Mouse (Mus musculus) ovary, postnatal 10 days (tissue): ENCODE measurements around the gene Rnf182.

Source experiments
- DNase-seq: peaks from one replicate; pipeline ENCODE4 v3.0.0; 2022; ENCODE audit warnings: low spot score

Gene Rnf182

GRCm38 (mm10) chr13:43615577-43616254 lies at the start of gene Rnf182:
TSS of gene Rnf182 (plus strand) at chr13:43615710.
- peak; percentile 52 for DNase-seq

GRCm38 (mm10) chr13:43566184-43566583 lies 49.3 kb upstream of the Rnf182 start:
- DNase-seq = no peak

- DNase-seq = no peak
Observed at GRCm38 (mm10) chr13:43567141-43567891, 48.2 kb upstream of the Rnf182 start.

DNA sequence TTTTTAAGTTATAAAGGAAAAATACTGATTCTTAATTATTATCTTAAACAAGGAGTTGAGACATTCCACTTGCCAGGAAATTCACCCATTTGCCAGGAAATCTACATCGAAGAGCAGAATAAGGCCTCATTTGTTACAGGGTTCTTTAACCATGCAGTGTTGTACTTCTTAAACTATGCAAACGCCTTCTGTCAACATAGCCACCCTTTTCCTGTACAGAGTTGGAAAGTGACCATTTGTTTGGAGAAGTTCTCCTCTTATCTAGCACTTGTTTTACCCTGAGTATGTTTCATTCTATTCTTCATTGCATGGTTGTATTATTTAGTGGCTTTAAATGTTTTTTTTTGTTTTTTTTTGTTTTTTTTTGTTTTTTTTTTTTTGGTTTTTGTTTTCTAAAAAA lies 41.5 kb upstream of the Rnf182 start:
- DNase-seq = no peak

GRCm38 (mm10) chr13:43575431-43575830 lies 40.1 kb upstream of the Rnf182 start:
- DNase-seq = no peak

DNA sequence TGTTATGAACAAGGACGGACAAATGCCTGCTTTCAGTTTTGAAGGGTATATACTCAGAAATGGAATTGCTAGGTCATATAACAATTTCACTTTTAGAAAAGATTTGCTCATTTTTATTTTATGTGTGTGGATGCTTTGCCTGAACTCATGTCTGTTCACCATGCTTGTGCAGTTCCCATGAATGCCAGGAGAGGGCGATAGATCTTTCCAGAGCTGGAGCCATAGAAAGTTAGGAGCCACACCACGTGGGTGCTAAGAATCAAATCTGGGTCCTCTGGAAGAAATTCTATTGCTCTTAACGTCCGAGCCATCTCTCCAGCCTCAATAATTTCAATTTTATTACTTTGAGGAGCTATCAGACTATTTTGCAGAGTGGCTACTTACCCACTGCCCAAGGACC lies 38.3 kb upstream of the Rnf182 start:
- DNase-seq = no peak

GRCm38 (mm10) chr13:43577766-43578165 lies 37.7 kb upstream of the Rnf182 start:
- DNase-seq = no peak

GRCm38 (mm10) chr13:43579740-43580139 lies 35.8 kb upstream of the Rnf182 start:
- DNase-seq = no peak

GRCm38 (mm10) chr13:43580661-43581060 lies 34.8 kb upstream of the Rnf182 start:
- no peak for DNase-seq

DNA sequence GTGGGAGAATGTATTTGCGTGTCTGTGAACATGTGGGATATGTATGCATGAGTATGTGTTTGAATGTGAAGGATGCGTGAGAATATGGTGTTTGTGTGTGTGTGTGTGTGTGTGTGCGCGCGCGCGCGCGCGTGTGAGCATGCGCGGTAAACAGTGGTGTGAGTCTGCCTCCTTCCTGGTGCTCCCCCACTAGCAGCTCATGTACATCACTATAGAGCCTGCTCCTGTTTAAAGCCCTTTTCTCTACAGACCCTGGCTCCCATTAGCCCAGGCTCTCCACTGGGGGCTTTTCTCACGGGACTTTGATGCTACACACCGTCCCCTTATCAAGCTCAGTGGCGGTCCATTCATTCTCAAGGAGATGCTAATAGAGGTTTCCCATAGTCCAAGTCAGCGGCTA lies 32.5 kb upstream of the Rnf182 start:
- no peak for DNase-seq

DNA sequence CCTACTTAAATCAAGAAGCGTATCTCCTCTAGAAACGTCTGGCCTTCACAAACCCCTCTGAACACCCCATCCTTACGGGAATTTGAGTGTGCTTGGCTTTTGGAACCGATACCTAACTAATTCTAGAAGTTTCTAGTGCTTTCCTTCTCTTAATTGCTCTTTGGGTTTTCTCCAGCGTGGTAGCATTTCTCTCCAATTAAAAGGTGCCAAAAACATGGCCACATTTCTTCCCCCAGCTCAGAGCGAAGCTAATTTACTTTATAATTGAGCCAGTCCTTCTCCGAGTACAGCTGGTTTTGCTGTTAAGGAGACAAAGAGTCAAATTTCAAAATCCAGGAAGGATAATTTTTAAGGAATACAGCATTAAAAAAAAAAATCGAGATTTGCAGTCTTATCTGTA lies 32.0 kb upstream of the Rnf182 start:
- no peak for DNase-seq

DNA sequence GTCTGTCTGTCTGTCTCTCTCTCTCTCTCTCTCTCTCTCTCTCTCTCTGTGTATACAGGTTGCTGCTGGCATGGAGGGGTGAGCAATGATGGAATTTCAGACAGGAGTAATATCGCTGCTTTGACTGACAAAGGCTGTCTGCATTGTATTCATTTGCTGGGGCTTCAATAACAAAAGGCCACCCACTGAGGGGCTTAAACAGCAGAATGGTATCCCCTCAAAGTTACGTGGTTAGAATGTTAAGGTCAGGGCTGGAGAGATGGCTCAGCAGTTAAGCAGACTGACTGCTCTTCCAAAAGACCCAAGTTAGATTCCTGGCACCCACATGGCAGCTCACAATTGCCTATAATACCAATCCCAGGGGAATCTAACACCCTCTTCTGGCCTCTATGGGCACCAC lies 30.2 kb upstream of the Rnf182 start:
- DNase-seq = no peak

- no peak for DNase-seq
Observed at GRCm38 (mm10) chr13:43586966-43587365, 28.5 kb upstream of the Rnf182 start.

DNA sequence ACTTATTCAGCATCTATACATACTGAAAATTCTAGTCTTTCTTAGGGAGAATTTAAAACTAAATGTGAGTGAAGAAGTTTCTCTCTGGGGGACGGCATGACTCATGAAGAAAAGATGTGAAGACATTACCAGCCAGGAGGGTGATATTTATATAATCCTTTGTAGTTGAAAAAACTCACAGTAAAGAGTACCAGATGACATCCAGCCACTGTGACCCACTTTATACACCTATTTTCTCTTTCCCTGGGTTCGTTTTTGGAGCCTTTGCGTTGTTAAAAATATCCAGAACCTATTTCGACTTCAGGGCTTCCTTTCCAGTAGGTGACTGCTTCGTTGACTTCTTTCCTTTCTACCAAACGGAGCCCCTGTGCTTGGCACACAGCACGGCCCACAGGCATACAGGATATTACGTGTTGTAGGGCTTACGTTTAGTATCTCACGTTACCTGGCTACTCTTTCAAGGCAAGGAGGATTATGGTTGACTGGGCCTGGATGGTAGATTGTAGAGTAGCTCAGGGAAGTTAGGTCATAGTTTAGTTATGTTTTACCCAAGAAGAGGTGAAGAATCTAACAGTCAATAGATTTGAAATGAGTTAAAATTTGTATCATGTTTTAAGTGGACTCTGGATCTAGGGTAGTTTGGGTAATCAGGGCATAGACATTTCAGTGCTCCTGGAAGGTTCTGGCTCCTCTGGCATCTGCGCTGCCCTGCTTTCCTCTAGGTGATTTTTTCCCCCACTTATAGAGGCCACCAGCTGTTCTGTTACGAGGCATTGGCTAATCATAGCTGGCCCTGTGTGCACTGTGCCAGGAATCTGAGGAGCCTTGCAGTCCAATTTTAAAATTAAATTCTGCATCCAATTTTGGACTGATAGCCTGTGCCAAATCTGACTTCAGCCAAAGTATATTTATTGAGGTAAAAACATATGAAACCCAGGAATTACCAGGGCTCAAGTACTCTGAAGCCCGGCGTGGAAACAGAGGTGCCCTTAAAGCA lies 27.4 kb upstream of the Rnf182 start:
- DNase-seq = no peak

GRCm38 (mm10) chr13:43591828-43592680 lies 23.5 kb upstream of the Rnf182 start:
- no peak for DNase-seq

DNA sequence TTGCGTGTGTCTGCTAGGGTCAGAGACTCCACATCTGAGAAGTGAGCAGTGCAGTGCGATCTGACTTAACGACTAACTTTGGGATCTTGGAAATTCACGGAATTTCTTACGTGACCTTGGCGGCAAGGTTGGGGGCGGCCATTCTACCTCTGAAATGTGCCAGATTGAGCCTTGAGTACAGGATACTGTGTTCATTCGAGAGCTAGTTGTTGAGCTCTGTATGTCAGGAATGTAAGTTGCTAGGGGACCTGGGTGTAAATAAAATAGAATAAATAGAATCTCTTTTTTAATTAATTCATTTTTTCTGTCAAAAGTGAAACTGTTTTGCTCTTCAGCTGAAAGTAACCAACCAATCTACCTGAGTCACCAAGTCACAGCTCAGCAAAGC lies 22.8 kb upstream of the Rnf182 start:
- no peak for DNase-seq

GRCm38 (mm10) chr13:43595896-43596295 lies 19.6 kb upstream of the Rnf182 start:
- DNase-seq = no peak

DNA sequence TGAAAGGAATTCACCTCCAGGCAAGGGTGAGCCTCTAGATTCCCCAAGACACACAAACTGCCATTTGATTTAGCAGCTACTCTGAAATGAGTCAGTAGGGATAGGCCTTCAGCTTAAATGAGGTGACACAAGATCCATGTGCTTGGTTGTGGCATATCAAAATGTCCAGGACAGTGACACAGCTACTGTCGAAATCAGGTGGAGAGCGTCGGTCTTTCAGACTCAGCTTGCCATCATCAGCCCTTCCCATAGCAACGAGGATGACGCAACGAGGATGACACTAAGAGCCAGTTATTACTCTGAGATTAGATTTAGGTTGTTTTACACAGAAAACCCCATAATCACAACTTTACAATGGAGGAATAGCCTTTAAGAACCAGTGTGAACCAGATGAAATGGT lies 14.5 kb upstream of the Rnf182 start:
- no peak for DNase-seq

DNA sequence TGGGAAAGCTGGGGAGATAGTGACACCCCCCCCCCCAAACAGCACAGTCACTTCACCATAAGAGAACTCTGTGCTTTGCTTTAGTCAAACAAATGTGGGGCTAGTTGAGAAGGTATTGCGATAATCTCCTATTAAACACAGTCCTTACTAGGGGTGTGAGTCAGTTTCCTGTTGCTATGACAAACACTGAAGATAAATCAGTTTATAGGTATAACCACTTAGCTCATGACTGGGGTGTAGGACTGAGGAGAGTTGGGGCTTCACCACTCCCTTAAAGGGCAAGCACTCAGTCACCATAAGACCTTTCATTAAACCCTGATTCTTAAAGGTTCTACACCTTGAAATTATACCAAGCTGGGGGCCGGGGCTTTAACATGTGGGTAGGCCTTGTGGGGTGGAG lies 13.1 kb upstream of the Rnf182 start:
- no peak for DNase-seq

DNA sequence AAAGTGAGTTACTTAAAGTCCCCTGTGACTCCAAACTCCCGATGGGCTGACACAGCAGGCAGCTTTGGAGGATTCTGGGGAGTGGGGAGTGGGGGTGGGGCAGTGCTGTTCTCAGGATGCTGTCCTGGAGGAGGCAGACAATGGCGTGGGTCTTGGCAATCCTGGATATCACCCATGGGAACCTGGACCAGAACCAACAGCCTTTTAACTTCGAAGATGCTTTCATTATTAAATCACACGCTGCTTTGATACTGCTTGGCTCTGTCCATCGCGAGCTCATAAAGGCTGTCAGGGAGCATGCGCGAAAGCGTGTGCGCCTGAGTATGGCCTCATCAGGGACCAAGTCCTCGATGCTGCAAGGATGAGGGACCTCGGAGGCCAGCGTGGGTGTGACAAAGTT lies 12.5 kb upstream of the Rnf182 start:
- DNase-seq = no peak

DNA sequence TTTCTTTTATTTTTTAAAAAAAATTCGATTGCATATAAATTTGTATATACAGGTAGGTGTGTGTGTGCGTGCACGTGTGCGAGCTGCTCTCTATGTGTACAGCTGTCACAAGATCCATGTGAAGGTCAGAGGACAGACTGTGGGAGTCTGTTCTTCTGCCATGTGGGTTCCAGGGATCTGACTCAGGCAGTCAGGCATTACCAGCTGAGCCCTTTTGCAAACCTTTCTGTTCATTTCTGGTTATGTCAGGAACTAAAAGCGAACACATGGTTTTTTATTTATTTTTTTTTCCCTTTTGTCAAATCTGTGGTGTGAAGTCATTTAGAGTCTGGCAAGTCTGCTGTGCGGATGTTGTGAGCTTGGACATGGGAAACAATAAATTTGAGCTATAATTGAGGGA lies 6.7 kb upstream of the Rnf182 start:
- DNase-seq = no peak

- DNase-seq = no peak
Observed at GRCm38 (mm10) chr13:43612040-43612439, 3.5 kb upstream of the Rnf182 start.
